Mouse (Mus musculus) thymus, postnatal 14 days (tissue): ENCODE measurements around the gene Prr3.
"Not testable (repeated sequence)": the region's sequence is repeated elsewhere in the genome, so short reads cannot be mapped to it uniquely, and the experiment has no call there.

Experiments used
- DNase-seq: peaks from one replicate; pipeline ENCODE4 v3.0.0; 2021

Prr3 gene

GRCm38 (mm10) chr17:35935763-35936162 lies 44.3 kb downstream of the Prr3 start:
- DNase-seq: not testable (repeated sequence)

- no peak for DNase-seq
Observed at GRCm38 (mm10) chr17:35932608-35933007, 47.4 kb downstream of the Prr3 start.

- DNase-seq: no peak
Observed at GRCm38 (mm10) chr17:35930627-35931026, 49.4 kb downstream of the Prr3 start.

GRCm38 (mm10) chr17:35929534-35929933 lies 50.5 kb downstream of the Prr3 start:
- DNase-seq: no peak

- no peak for DNase-seq
Observed at GRCm38 (mm10) chr17:35927471-35927870, 52.6 kb downstream of the Prr3 start.

GRCm38 (mm10) chr17:35923281-35923680 lies 56.8 kb downstream of the Prr3 start:
- DNase-seq: no peak

GRCm38 (mm10) chr17:35922566-35922965 lies 57.5 kb downstream of the Prr3 start:
- DNase-seq: no peak
